Mouse (Mus musculus): ENCODE measurements around the gene Utp14b. TPM values are rescaled to one million over a fixed set of nuclear protein-coding genes. Genes with fewer than 3 reads are reported as not detected.

Gene Utp14b
- 33.5 TPM for total RNA-seq (2023)

DNA sequence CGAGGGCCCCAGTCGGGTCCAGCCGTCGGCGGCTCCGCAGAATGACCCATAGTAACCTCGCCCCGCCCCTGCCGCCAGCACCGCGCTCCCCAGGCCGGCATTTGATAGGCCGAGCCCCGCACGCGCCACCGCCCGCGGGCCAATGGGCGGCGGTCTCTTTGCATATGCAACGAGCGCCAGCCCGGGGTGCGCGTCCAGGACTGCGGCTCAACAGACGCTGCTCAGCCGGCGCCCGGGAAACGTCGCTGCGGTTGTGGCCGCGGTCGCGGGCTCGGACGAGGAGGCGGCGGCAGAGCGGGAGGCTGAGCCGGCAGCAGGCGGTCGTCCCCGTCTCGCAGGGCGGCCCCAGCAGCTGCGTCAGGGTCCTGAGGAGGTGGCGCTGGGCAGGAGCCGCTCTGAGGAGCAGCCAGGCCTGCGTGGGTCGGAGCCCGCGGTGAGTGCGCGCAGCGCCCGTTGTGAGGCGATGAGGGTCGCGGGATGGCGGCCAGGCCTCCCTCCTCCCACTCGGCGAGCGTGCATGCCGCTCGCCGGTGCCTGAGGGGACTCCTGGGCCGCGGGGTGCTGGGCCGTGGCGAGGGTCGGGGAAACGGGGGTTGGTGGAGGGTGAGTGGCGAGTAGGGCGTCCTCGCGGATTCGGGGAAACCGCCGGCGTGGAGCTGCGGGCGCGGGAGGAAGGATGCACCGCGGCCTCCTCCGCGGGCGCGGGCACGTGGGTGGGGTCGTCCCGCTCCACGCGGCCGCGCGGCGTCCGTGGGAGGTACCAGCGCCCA is at the start of gene Utp14b, which contains the start of gene Acsl3:
Utp14b (plus strand) TSS at position 368 of the 770 bp plus-strand sequence.
Acsl3 (plus strand) TSS at position 155 of the 770 bp plus-strand sequence.

Other genes with a start within 250 kb of the Utp14b start
- gene Farsb, start 169.1 kb upstream of the Utp14b start, total RNA-seq (2023), result 53.6 TPM
- gene Mogat1, start 147.0 kb upstream of the Utp14b start, total RNA-seq (2023), result 5.5 TPM
- not detected for gene BC035947, start 145.9 kb upstream of the Utp14b start, total RNA-seq (2023)
- 12.3 TPM for gene Acsl3, start 213 bp upstream of the Utp14b start, total RNA-seq (2023)
- not detected for gene Kcne4, start 158.7 kb downstream of the Utp14b start, total RNA-seq (2023)

Measured in CD4-positive naive resting alpha-beta T cell, adult 57 days (primary cell).